Mouse (Mus musculus): ENCODE measurements at regions not wholly inside any gene's neighbourhood (a gene's known extent, or its start where the extent isn't known, plus 50 kb on each side); places are given as distances from the start of the nearest gene placed in this dataset.

DNA sequence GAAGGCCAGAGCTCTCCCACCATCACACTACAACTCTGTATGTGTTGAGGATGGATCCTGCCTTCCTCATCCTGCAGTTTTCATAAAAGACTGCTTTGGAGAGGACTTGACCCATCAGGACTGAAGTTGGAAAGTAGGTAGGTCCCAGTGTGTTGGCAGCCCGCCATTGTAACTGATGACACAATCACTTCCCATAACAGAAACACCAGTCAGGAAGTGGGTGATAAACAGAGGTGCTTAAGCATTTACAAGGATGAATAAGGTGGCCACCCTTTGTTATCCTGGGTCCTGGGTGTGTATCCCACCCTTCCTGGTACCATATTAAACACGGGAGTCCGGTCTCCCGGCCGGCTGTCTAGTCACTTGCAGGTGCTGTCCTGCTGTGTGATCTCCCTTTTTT lies 118.3 kb downstream of the Snx10 start:
- TF ChIP-seq CTCF (IDR thresholded peaks at IDR 0.05; ENCODE audit: borderline replicate concordance, insufficient read depth, low read length) = no peak
- TF ChIP-seq POLR2A (IDR thresholded peaks at IDR 0.05; ENCODE audit: low read depth, low read length) = no peak

GRCm38 (mm10) chr6:51648813-51649212 lies 125.1 kb downstream of the Snx10 start:
- no peaks in the 10 kb centered on the region for H3K4me1 ChIP-seq (ENCODE audit: control insufficient read depth, insufficient read depth, low read length)
- H3K27ac ChIP-seq (ENCODE audit: insufficient read depth, low read length) = no peak overlapping the region
- TF ChIP-seq POLR2A (IDR thresholded peaks at IDR 0.05; ENCODE audit: low read depth, low read length) (no peak), CTCF (IDR thresholded peaks at IDR 0.05; ENCODE audit: borderline replicate concordance, insufficient read depth, low read length) (no peak)
- no peak overlapping the region for H3K4me3 ChIP-seq (ENCODE audit: insufficient read depth, low read length)

More for the DNA sequence above, 118.3 kb downstream of the Snx10 start:
- Histone ChIP-seq H3K27ac (ENCODE audit: insufficient read depth, low read length) (no peak overlapping the region), H3K4me1 (ENCODE audit: control insufficient read depth, insufficient read depth, low read length) (no peaks in the 10 kb centered on the region), H3K4me3 (ENCODE audit: insufficient read depth, low read length) (no peak overlapping the region)

- H3K4me3 ChIP-seq (ENCODE audit: insufficient read depth, low read length) = no peak overlapping the region
- no peak for TF ChIP-seq CTCF (IDR thresholded peaks at IDR 0.05; ENCODE audit: borderline replicate concordance, insufficient read depth, low read length)
- TF ChIP-seq POLR2A (IDR thresholded peaks at IDR 0.05; ENCODE audit: low read depth, low read length) = no peak
- no peak overlapping the region for H3K27ac ChIP-seq (ENCODE audit: insufficient read depth, low read length)
- H3K4me1 ChIP-seq (ENCODE audit: control insufficient read depth, insufficient read depth, low read length) = no peaks in the 10 kb centered on the region
Observed at GRCm38 (mm10) chr6:51653753-51654152, 130.1 kb downstream of the Snx10 start.

DNA sequence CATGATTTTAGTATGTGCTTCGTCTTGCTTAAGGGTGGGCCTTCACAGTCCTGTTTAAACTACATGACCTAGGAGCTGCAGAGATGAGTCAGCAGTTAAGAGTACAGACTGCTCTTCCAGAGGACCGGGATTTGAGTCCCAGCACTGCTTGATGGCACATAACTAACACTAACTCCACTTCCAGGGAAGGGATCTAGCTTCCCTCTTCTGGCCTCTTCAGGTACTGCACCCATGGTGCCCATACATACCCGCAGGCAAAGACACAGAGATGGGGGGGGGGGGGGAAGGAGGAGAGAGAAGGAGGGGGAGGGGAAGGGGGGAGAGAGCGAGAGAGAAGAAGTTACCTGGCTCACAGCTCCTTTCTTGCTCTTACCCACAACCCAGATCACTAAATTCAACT lies 131.3 kb downstream of the Snx10 start:
- no peak overlapping the region for H3K27ac ChIP-seq (ENCODE audit: insufficient read depth, low read length)

GRCm38 (mm10) chr6:51656078-51656477 lies 132.4 kb downstream of the Snx10 start:
- Histone ChIP-seq H3K4me3 (ENCODE audit: insufficient read depth, low read length) (no peak overlapping the region), H3K27ac (ENCODE audit: insufficient read depth, low read length) (no peak overlapping the region), H3K4me1 (ENCODE audit: control insufficient read depth, insufficient read depth, low read length) (no peaks in the 10 kb centered on the region)
- no peak for TF ChIP-seq POLR2A (IDR thresholded peaks at IDR 0.05; ENCODE audit: low read depth, low read length)
- no peak for TF ChIP-seq CTCF (IDR thresholded peaks at IDR 0.05; ENCODE audit: borderline replicate concordance, insufficient read depth, low read length)

More for the DNA sequence above, 131.3 kb downstream of the Snx10 start:
- no peak overlapping the region for H3K4me3 ChIP-seq (ENCODE audit: insufficient read depth, low read length)
- no peak for TF ChIP-seq CTCF (IDR thresholded peaks at IDR 0.05; ENCODE audit: borderline replicate concordance, insufficient read depth, low read length)
- no peak for TF ChIP-seq POLR2A (IDR thresholded peaks at IDR 0.05; ENCODE audit: low read depth, low read length)
- H3K4me1 ChIP-seq (ENCODE audit: control insufficient read depth, insufficient read depth, low read length) = no peaks in the 10 kb centered on the region

DNA sequence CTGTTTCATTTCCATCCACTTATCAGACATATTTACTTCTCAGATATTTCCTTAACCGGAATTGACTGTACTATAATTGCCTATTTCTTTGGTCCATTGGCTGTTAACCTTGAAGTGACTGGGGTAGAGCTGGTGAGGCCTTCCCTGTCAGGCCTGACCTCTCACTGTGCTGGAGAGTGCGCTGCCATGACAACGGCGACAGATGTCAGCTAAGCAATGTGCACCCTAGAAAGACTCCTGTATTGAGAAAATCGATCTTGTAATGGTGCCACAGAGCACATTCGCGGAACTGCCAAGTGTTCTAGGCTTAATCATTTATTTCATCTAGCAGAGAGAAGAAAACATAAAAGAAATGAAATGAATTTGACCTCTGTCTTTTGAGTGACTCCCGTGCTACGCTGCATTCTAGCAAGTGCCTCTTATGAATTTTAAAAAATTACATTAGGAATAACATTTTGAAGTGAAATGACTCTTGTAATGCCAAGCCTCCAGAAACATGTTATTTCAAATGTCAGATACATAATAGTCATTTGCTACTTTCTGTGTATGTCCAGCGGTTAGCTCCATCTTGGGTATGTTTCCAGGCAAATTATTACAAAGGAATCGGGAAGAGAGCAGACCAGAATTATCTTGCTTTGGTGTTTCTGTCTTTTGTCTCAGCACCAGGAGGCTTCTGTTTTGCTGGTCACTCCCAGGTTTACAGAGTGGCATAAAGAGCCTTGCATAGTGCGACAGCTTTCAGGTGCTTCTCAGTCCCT lies 133.4 kb downstream of the Snx10 start:
- Histone ChIP-seq H3K4me1 (ENCODE audit: control insufficient read depth, insufficient read depth, low read length) (no peaks in the 10 kb centered on the region), H3K27ac (ENCODE audit: insufficient read depth, low read length) (no peak overlapping the region), H3K4me3 (ENCODE audit: insufficient read depth, low read length) (no peak overlapping the region)
- TF ChIP-seq CTCF (IDR thresholded peaks at IDR 0.05; ENCODE audit: borderline replicate concordance, insufficient read depth, low read length) (no peak), POLR2A (IDR thresholded peaks at IDR 0.05; ENCODE audit: low read depth, low read length) (no peak)

DNA sequence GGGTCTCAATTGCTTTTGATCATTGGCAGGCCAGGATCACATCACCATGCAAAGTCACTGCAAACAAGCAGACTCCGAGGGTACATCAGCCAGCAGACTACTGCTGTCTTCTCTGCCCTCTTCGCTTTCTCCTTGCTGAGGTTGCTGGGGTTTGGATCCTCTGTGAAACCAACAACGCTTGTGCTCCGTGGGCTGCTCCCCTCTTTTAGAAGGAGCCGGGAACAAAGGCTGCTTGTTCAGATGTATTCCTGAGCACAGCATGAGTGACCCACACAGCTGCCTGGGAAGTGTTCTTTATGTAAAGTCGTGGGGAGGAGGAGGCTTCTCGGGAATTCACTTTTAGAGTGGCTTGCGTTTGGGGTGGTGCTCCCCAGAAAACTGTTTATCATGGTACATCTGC lies 134.7 kb downstream of the Snx10 start:
- Histone ChIP-seq H3K4me3 (ENCODE audit: insufficient read depth, low read length) (no peak overlapping the region), H3K4me1 (ENCODE audit: control insufficient read depth, insufficient read depth, low read length) (no peaks in the 10 kb centered on the region), H3K27ac (ENCODE audit: insufficient read depth, low read length) (no peak overlapping the region)
- TF ChIP-seq POLR2A (IDR thresholded peaks at IDR 0.05; ENCODE audit: low read depth, low read length) (no peak), CTCF (IDR thresholded peaks at IDR 0.05; ENCODE audit: borderline replicate concordance, insufficient read depth, low read length) (no peak)

GRCm38 (mm10) chr6:51663178-51663577 lies 139.5 kb downstream of the Snx10 start:
- no peak overlapping the region for H3K27ac ChIP-seq (ENCODE audit: insufficient read depth, low read length)
- TF ChIP-seq CTCF (IDR thresholded peaks at IDR 0.05; ENCODE audit: borderline replicate concordance, insufficient read depth, low read length) (no peak), POLR2A (IDR thresholded peaks at IDR 0.05; ENCODE audit: low read depth, low read length) (no peak)
- H3K4me1 ChIP-seq (ENCODE audit: control insufficient read depth, insufficient read depth, low read length) = peaks cover 5% of the 10 kb centered on the region; the same call in 1 of the 2 replicates
- H3K4me3 ChIP-seq (ENCODE audit: insufficient read depth, low read length) = no peak overlapping the region

DNA sequence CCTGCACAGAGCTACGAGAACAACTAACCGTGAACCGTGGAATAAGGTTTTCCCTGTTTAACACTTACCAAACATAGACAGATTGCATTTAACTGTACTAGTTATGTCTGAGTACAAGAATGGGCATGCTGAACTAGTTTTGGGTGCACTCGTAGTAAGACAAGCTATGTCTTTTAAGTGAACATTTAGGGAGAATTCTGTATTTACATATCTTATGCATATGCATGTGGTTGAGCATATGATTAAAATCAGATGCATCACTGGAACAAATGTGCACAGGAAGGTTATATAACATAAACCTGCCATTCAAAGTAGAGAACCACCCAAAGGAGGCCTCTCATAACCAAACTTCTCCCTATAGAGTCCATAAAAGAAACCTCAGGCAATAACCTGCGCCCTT lies 140.3 kb downstream of the Snx10 start:
- no peak overlapping the region for H3K27ac ChIP-seq (ENCODE audit: insufficient read depth, low read length)
- peaks cover 5% of the 10 kb centered on the region; the same call in 1 of the 2 replicates for H3K4me1 ChIP-seq (ENCODE audit: control insufficient read depth, insufficient read depth, low read length)
- H3K4me3 ChIP-seq (ENCODE audit: insufficient read depth, low read length) = no peak overlapping the region
- TF ChIP-seq CTCF (IDR thresholded peaks at IDR 0.05; ENCODE audit: borderline replicate concordance, insufficient read depth, low read length) (no peak), POLR2A (IDR thresholded peaks at IDR 0.05; ENCODE audit: low read depth, low read length) (no peak)

GRCm38 (mm10) chr6:51667022-51667421 lies 143.3 kb downstream of the Snx10 start:
- Histone ChIP-seq H3K4me1 (ENCODE audit: control insufficient read depth, insufficient read depth, low read length) (peaks cover 5% of the 10 kb centered on the region; the same call in 1 of the 2 replicates), H3K4me3 (ENCODE audit: insufficient read depth, low read length) (no peak overlapping the region), H3K27ac (ENCODE audit: insufficient read depth, low read length) (no peak overlapping the region)
- TF ChIP-seq CTCF (IDR thresholded peaks at IDR 0.05; ENCODE audit: borderline replicate concordance, insufficient read depth, low read length) (no peak), POLR2A (IDR thresholded peaks at IDR 0.05; ENCODE audit: low read depth, low read length) (no peak)

Data from embryonic fibroblast, embryonic 13.5 days (primary cell).